Mouse (Mus musculus) lung, postnatal 0 days (tissue): ENCODE measurements around the gene Npas2.

Experiments used
- CTCF ChIP-seq: IDR thresholded peaks from 2 replicates; pipeline ENCODE4 v1.5.1; 2016; ENCODE audit warnings: antibody characterized with exemption, mild to moderate bottlenecking
- EP300 ChIP-seq: IDR thresholded peaks from 2 replicates; pipeline ENCODE4 v1.6.1; 2016; ENCODE audit warnings: antibody characterized with exemption, mild to moderate bottlenecking, control low read depth

- TF ChIP-seq EP300: no peak
- TF ChIP-seq CTCF: no peak
Measured at GRCm38 (mm10) chr1:39256051-39256450, 62.5 kb downstream of the Npas2 start.
